Mouse (Mus musculus): Measurements from ENCODE around the gene Gm9803. TPM values are rescaled to one million over a fixed set of nuclear protein-coding genes. Genes with fewer than 3 reads are reported as not detected.

The Gm9803 gene
- polyA plus RNA-seq, 1 experiment from 2014 or later = 17.4 TPM

- H3K27ac ChIP-seq = no peak overlapping the region
- ATAC-seq (replicated peaks; ENCODE audit: low FRiP score, low read depth) (no peak), DNase-seq (ENCODE audit: low spot score) (no peak)
- WGBS = 79% methylated on average over 4 of the region's 4 CpGs
- no peaks in the 10 kb centered on the region for H3K4me1 ChIP-seq (replicated peaks; ENCODE audit: insufficient read depth, low read length)
- H3K27me3 ChIP-seq (ENCODE audit: insufficient read depth, low read length) = no peaks in the 10 kb centered on the region
- no peaks in the 10 kb centered on the region for H3K9me3 ChIP-seq (replicated peaks; ENCODE audit: low read length)
- H3K36me3 ChIP-seq (ENCODE audit: insufficient read depth, low read length) = peaks cover 27% of the 10 kb centered on the region
- TF ChIP-seq CTCF (IDR thresholded peaks at IDR 0.05; ENCODE audit: low read depth) = no peak
- H3K4me2 ChIP-seq (ENCODE audit: low read length) = no peak overlapping the region
- no peak overlapping the region for H3K9ac ChIP-seq (ENCODE audit: low read depth, low read length)
- H3K4me3 ChIP-seq (replicated peaks; ENCODE audit: low read depth, low read length) = no peak overlapping the region
Observed at GRCm38 (mm10) chr10:43507051-43507450, 16.8 kb upstream of the Gm9803 start.

GRCm38 (mm10) chr10:43509228-43509627 lies 14.7 kb upstream of the Gm9803 start:
- Histone ChIP-seq H3K4me2 (ENCODE audit: low read length) (no peak overlapping the region), H3K9ac (ENCODE audit: low read depth, low read length) (no peak overlapping the region), H3K9me3 (replicated peaks; ENCODE audit: low read length) (no peaks in the 10 kb centered on the region), H3K36me3 (ENCODE audit: insufficient read depth, low read length) (peaks cover 30% of the 10 kb centered on the region), H3K27ac (no peak overlapping the region), H3K4me1 (replicated peaks; ENCODE audit: insufficient read depth, low read length) (no peaks in the 10 kb centered on the region), H3K4me3 (replicated peaks; ENCODE audit: low read depth, low read length) (no peak overlapping the region), H3K27me3 (ENCODE audit: insufficient read depth, low read length) (no peaks in the 10 kb centered on the region)
- TF ChIP-seq CTCF (IDR thresholded peaks at IDR 0.05; ENCODE audit: low read depth) = no peak
- ATAC-seq (replicated peaks; ENCODE audit: low FRiP score, low read depth) (no peak), DNase-seq (ENCODE audit: low spot score) (no peak)
- 96% methylated on average over 7 of the region's 7 CpGs for WGBS

GRCm38 (mm10) chr10:43512976-43513375 lies 10.9 kb upstream of the Gm9803 start:
- no peak overlapping the region for H3K4me3 ChIP-seq (replicated peaks; ENCODE audit: low read depth, low read length)
- no peak for DNase-seq (ENCODE audit: low spot score)
- H3K36me3 ChIP-seq (ENCODE audit: insufficient read depth, low read length) = peaks cover 26% of the 10 kb centered on the region
- H3K27ac ChIP-seq = no peak overlapping the region
- H3K4me1 ChIP-seq (replicated peaks; ENCODE audit: insufficient read depth, low read length) = peaks cover 7% of the 10 kb centered on the region
- H3K27me3 ChIP-seq (ENCODE audit: insufficient read depth, low read length) = no peaks in the 10 kb centered on the region
- 87% methylated on average over 10 of the region's 10 CpGs for WGBS
- H3K9ac ChIP-seq (ENCODE audit: low read depth, low read length) = no peak overlapping the region
- H3K9me3 ChIP-seq (replicated peaks; ENCODE audit: low read length) = no peaks in the 10 kb centered on the region
- H3K4me2 ChIP-seq (ENCODE audit: low read length) = no peak overlapping the region
- no peak for ATAC-seq (replicated peaks; ENCODE audit: low FRiP score, low read depth)
- no peak for TF ChIP-seq CTCF (IDR thresholded peaks at IDR 0.05; ENCODE audit: low read depth)

GRCm38 (mm10) chr10:43516992-43517660 lies 6.8 kb upstream of the Gm9803 start:
- H3K4me2 ChIP-seq (ENCODE audit: low read length) = no peak overlapping the region
- TF ChIP-seq CTCF (IDR thresholded peaks at IDR 0.05; ENCODE audit: low read depth) = no peak
- H3K27me3 ChIP-seq (ENCODE audit: insufficient read depth, low read length) = no peaks in the 10 kb centered on the region
- 41% methylated on average over 6 of the region's 6 CpGs for WGBS
- H3K4me1 ChIP-seq (replicated peaks; ENCODE audit: insufficient read depth, low read length) = peaks cover 7% of the 10 kb centered on the region
- peaks cover 2% of the 10 kb centered on the region; the same call in 1 of the 2 replicates for H3K36me3 ChIP-seq (ENCODE audit: insufficient read depth, low read length)
- ATAC-seq (replicated peaks; ENCODE audit: low FRiP score, low read depth) = peak; percentile 73
- H3K27ac ChIP-seq = peak overlapping the region; percentile 60
- no peak overlapping the region for H3K4me3 ChIP-seq (replicated peaks; ENCODE audit: low read depth, low read length)
- H3K9ac ChIP-seq (ENCODE audit: low read depth, low read length) = no peak overlapping the region
- no peaks in the 10 kb centered on the region for H3K9me3 ChIP-seq (replicated peaks; ENCODE audit: low read length)
- DNase-seq (ENCODE audit: low spot score) = peak; percentile 31

- H3K9me3 ChIP-seq (replicated peaks; ENCODE audit: low read length) = no peaks in the 10 kb centered on the region
- H3K4me1 ChIP-seq (replicated peaks; ENCODE audit: insufficient read depth, low read length) = peaks cover 7% of the 10 kb centered on the region
- no peak for ATAC-seq (replicated peaks; ENCODE audit: low FRiP score, low read depth)
- no peak overlapping the region for H3K9ac ChIP-seq (ENCODE audit: low read depth, low read length)
- no peak overlapping the region for H3K4me3 ChIP-seq (replicated peaks; ENCODE audit: low read depth, low read length)
- no peak overlapping the region for H3K4me2 ChIP-seq (ENCODE audit: low read length)
- peak overlapping the region; percentile 60 for H3K27ac ChIP-seq
- H3K36me3 ChIP-seq (ENCODE audit: insufficient read depth, low read length) = no peaks in the 10 kb centered on the region; the same call in 1 of the 2 replicates
- 44% methylated on average over 4 of the region's 4 CpGs for WGBS
- no peak for TF ChIP-seq CTCF (IDR thresholded peaks at IDR 0.05; ENCODE audit: low read depth)
- no peaks in the 10 kb centered on the region for H3K27me3 ChIP-seq (ENCODE audit: insufficient read depth, low read length)
- no peak for DNase-seq (ENCODE audit: low spot score)
Observed at GRCm38 (mm10) chr10:43517836-43518235, 6.0 kb upstream of the Gm9803 start.

GRCm38 (mm10) chr10:43518368-43518767 lies 5.5 kb upstream of the Gm9803 start:
- no peak overlapping the region for H3K4me3 ChIP-seq (replicated peaks; ENCODE audit: low read depth, low read length)
- H3K27ac ChIP-seq = peak overlapping the region; percentile 60
- no peak overlapping the region for H3K4me2 ChIP-seq (ENCODE audit: low read length)
- H3K9ac ChIP-seq (ENCODE audit: low read depth, low read length) = no peak overlapping the region
- 54% methylated on average over 11 of the region's 13 CpGs for WGBS
- H3K4me1 ChIP-seq (replicated peaks; ENCODE audit: insufficient read depth, low read length) = peaks cover 7% of the 10 kb centered on the region
- no peaks in the 10 kb centered on the region; the same call in 1 of the 2 replicates for H3K36me3 ChIP-seq (ENCODE audit: insufficient read depth, low read length)
- ATAC-seq (replicated peaks; ENCODE audit: low FRiP score, low read depth) (peak; percentile 47; the same call in 1 of the 2 replicates), DNase-seq (ENCODE audit: low spot score) (no peak)
- TF ChIP-seq CTCF (IDR thresholded peaks at IDR 0.05; ENCODE audit: low read depth) = no peak
- no peaks in the 10 kb centered on the region for H3K27me3 ChIP-seq (ENCODE audit: insufficient read depth, low read length)
- no peaks in the 10 kb centered on the region for H3K9me3 ChIP-seq (replicated peaks; ENCODE audit: low read length)
